Mouse (Mus musculus) stomach, postnatal 0 days (tissue): Measurements from ENCODE around the gene Ttf2. TPM values are rescaled to one million over a fixed set of nuclear protein-coding genes. Genes with fewer than 3 reads are reported as not detected.

Source experiments
- ATAC-seq: fragments of 200-750 bp; cut with Nextera tagmentation; 2 replicates; pipeline ENCODE4 v1.8.0; 2017; ENCODE audit not compliant: low FRiP score, low TSS enrichment
- DNase-seq: peaks from one replicate; pipeline ENCODE4 v3.0.0-alpha.2; 2016; ENCODE audit warnings: low spot score
- H3K27ac ChIP-seq: fragments of 300-500 bp; sonication (generic); replicated peaks from 2 replicates; pipeline ENCODE4 v1.5.1; 2014; ENCODE audit warnings: mild to moderate bottlenecking, control low read depth
- H3K27me3 ChIP-seq: fragments of 300-500 bp; sonication (generic); 2 replicates; pipeline ENCODE4 v1.6.1; 2014; ENCODE audit warnings: low read length; ENCODE audit not compliant: control insufficient read depth, insufficient read depth
- H3K36me3 ChIP-seq: fragments of 300-500 bp; sonication (generic); 2 replicates; pipeline ENCODE4 v1.6.1; 2014; ENCODE audit warnings: low read length, mixed read lengths; ENCODE audit not compliant: control insufficient read depth, insufficient read depth
- H3K4me1 ChIP-seq: fragments of 300-500 bp; sonication (generic); replicated peaks from 2 replicates; pipeline ENCODE4 v1.6.1; 2014; ENCODE audit warnings: antibody characterized with exemption; ENCODE audit not compliant: control insufficient read depth, insufficient read depth
- H3K4me2 ChIP-seq: fragments of 300-500 bp; sonication (generic); replicated peaks from 2 replicates; pipeline ENCODE4 v1.6.1; 2014; ENCODE audit warnings: low read depth, mild to moderate bottlenecking, control low read depth, moderate library complexity
- H3K4me3 ChIP-seq: fragments of 300-500 bp; sonication (generic); 2 replicates; pipeline ENCODE4 v1.5.1; 2014; ENCODE audit warnings: low read depth, low read length, control low read depth
- H3K9ac ChIP-seq: fragments of 300-500 bp; sonication (generic); 2 replicates; pipeline ENCODE4 v1.6.1; 2014; ENCODE audit warnings: mild to moderate bottlenecking, low read length, control low read depth, mixed read lengths
- H3K9me3 ChIP-seq: fragments of 300-500 bp; sonication (generic); 2 replicates; pipeline ENCODE4 v1.6.1; 2016; ENCODE audit warnings: low read length; ENCODE audit not compliant: control insufficient read depth
- CTCF ChIP-seq: IDR thresholded peaks from 2 replicates; pipeline ENCODE4 v1.5.1; 2016; ENCODE audit warnings: antibody characterized with exemption, low read depth, mild to moderate bottlenecking, moderate library complexity
- EP300 ChIP-seq: optimal IDR thresholded peaks from 2 replicates; pipeline ENCODE3; 2016; ENCODE audit warnings: antibody characterized with exemption
- WGBS: fragments of 180-500 bp; shearing (Covaris S2); extraction: QIAGEN DNeasy Blood & Tissue Kit; methylation state at CpG from one replicate; pipeline ENCODE4 v1.1.7; 2014; 5-methylcytosine and 5-hydroxymethylcytosine counted together
- polyA plus RNA-seq: library from polyadenylated mRNA; unstranded; fragments of >200 nt; fragmentation: Nextera tagmentation; extraction: Ambion mirVana; gene quantifications from 2 replicates; pipeline ENCODE4 v1.2.1, GENCODE M21; 2015

The Ttf2 gene
- polyA plus RNA-seq, 1 experiment from 2014 or later: 4.1 TPM

DNA sequence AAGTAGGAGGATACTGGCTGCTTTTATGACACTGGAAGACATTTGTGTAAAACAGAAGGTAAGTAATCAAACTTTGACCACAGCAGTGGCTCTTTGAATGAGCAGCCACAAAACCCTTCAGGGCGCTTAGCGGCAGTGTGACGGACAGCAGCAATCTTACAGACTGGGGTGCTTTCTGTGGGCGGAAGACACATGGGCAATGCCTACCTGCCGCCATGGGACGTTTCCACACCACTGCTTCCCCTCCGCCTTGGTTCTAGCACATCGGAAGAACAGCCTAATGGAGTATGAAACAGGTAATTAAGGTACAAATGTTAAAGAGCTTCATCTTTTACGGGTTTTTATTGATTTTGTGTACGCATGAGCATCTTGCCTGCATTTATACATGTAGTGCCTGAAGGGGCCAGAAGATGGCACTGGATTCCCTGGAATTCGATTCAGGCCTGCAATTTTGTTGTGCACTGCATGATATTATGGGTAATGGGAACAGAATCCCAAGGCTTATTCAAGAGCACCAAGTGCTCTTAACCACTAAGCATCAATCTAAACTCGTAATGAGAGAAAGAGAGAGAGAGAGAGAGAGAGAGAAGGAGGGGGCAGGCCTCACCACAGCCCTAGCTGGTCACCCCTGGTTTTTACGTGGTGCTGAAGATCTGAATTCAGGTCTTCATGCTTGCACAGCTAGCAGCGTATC is 5.5 kb downstream of the Ttf2 start:
- 79% methylated on average over 14 of the region's 14 CpGs for WGBS
- ATAC-seq (no peak), DNase-seq (peak; percentile 45)
- Histone ChIP-seq H3K4me3 (no peak overlapping the region), H3K4me1 (no peaks in the 10 kb centered on the region), H3K27ac (no peak overlapping the region), H3K4me2 (no peak overlapping the region), H3K9ac (no peak overlapping the region), H3K27me3 (no peaks in the 10 kb centered on the region), H3K36me3 (peaks cover 12% of the 10 kb centered on the region; the same call in 1 of the 2 replicates), H3K9me3 (no peaks in the 10 kb centered on the region)
- TF ChIP-seq EP300 (no peak), CTCF (peak; percentile 83)

DNA sequence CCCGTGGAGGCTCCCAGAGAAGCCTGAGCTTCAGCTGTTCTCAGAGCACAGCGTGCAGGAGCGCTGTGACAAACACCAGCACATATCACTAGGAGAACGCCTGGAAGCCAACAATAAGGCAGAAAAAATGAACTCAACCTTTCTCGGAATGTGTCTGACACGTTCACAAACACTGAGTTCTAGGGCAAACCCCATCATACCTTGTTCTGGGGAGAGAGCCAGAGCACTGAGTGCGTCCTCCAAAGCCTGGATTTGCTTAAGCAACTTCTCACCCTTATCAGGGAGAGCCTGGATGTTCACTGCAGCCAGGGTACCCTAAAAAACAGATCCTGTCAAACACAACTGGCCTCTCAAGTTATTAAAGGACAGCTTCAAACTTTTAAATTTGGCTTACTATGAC is 8.0 kb downstream of the Ttf2 start:
- Histone ChIP-seq H3K9me3 (no peaks in the 10 kb centered on the region), H3K9ac (no peak overlapping the region), H3K27me3 (no peaks in the 10 kb centered on the region), H3K4me2 (no peak overlapping the region), H3K4me1 (no peaks in the 10 kb centered on the region), H3K36me3 (peaks cover 14% of the 10 kb centered on the region; the same call in 1 of the 2 replicates), H3K27ac (peak overlapping the region; percentile 40; the same call in 1 of the 2 replicates), H3K4me3 (no peak overlapping the region)
- TF ChIP-seq CTCF: no peak
- no peak for TF ChIP-seq EP300
- ATAC-seq: no peak
- WGBS: 73% methylated on average over 7 of the region's 7 CpGs
- no peak for DNase-seq

DNA sequence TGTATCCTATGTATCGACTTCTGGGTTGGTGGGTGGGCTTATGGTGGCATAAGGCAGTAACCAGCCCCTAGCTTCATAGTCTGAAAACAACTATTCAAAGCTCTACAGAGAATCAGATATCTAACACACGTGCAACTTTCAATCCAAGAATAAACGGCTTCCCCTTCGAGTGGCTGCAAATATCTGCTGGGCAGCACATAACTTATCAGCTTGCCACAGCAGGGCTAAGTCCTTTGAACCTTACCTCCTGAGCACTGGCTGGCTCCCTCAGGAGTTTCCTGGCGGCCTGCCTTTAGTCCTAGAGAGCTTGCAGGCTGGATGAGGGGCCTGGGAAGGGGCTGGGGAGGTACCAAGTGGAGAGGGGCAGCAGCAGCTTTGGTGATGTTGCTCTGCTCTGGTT is 8.5 kb downstream of the Ttf2 start:
- WGBS: 64% methylated on average over 5 of the region's 5 CpGs
- no peak overlapping the region for H3K4me2 ChIP-seq
- H3K36me3 ChIP-seq: peaks cover 14% of the 10 kb centered on the region; the same call in 1 of the 2 replicates
- TF ChIP-seq EP300 (no peak), CTCF (no peak)
- H3K9ac ChIP-seq: no peak overlapping the region
- no peaks in the 10 kb centered on the region for H3K4me1 ChIP-seq
- no peak for ATAC-seq
- DNase-seq: no peak
- H3K4me3 ChIP-seq: no peak overlapping the region
- H3K9me3 ChIP-seq: no peaks in the 10 kb centered on the region
- H3K27ac ChIP-seq: peak overlapping the region; percentile 40; the same call in 1 of the 2 replicates
- no peaks in the 10 kb centered on the region for H3K27me3 ChIP-seq

DNA sequence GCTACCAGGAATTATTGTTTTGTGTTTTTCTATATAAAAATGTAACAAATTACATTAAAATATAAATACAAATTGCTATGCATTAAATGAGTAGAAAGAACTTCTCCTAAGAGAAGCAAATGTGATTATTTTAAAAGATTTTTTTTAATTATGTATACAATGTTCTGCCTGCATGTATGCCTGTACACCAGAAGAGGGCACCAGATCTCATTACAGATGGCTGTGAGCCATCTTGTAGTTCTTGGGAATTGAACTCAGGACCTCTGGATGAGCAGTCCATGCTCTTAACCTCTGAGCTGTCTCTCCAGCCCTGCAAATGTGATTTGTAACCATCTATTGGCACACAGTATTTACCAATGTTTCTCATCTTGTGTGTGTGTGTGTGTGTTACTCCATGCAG is 14.8 kb downstream of the Ttf2 start:
- Histone ChIP-seq H3K27ac (no peak overlapping the region), H3K4me1 (no peaks in the 10 kb centered on the region), H3K27me3 (no peaks in the 10 kb centered on the region), H3K4me3 (no peak overlapping the region), H3K9ac (no peak overlapping the region), H3K36me3 (peaks cover 10% of the 10 kb centered on the region; the same call in 1 of the 2 replicates), H3K9me3 (no peaks in the 10 kb centered on the region), H3K4me2 (no peak overlapping the region)
- TF ChIP-seq EP300 (no peak), CTCF (peak; percentile 57)
- ATAC-seq: no peak
- DNase-seq: no peak

DNA sequence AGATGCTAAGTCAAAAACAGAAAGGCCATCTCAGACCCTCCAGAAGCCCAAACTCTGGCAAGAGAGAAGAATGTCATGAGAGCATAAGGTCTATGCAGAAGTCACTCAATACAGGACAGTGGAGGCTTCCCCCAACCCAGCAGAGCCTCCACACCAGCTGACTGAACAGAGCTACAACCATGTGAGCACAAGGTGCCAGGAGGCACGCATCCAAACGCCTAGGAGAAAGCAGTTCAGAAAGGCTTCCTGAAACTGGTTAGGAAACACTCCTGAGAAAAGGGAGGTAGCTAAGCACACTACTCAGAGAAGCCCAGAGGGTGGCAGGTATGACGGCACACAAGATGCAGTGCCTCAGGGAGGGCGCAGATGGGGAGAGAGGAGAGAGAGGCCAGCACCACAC is 17.9 kb downstream of the Ttf2 start:
- no peak overlapping the region for H3K27ac ChIP-seq
- H3K9ac ChIP-seq: no peak overlapping the region
- no peak for DNase-seq
- no peak for ATAC-seq
- peaks cover 16% of the 10 kb centered on the region for H3K36me3 ChIP-seq
- TF ChIP-seq CTCF: no peak
- TF ChIP-seq EP300: no peak
- H3K4me2 ChIP-seq: no peak overlapping the region
- H3K4me3 ChIP-seq: no peak overlapping the region
- WGBS: 87% methylated on average over 4 of the region's 4 CpGs
- no peaks in the 10 kb centered on the region for H3K27me3 ChIP-seq
- H3K9me3 ChIP-seq: no peaks in the 10 kb centered on the region
- no peaks in the 10 kb centered on the region for H3K4me1 ChIP-seq

DNA sequence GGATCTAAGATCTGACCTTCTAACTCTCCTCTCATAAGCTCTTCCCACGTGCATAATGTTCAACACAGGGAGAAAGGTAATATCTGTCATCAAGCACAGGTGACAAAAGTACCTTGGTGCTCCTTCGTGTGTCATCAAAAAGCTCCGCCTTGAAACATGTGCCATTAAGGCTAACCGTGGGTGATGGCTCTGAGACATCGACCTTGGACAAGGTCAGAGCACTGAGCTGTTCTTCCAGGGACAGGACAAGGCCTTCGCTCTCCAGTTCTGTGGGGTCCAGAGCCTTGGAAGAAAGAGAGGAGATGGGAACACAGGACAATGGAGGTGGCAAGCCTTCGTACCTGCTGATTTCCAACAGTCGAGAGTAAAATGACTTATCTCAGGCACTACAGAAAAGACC is 22.2 kb downstream of the Ttf2 start:
- Histone ChIP-seq H3K4me3 (no peak overlapping the region), H3K27me3 (no peaks in the 10 kb centered on the region), H3K36me3 (peaks cover 29% of the 10 kb centered on the region), H3K9me3 (no peaks in the 10 kb centered on the region), H3K4me2 (no peak overlapping the region), H3K4me1 (no peaks in the 10 kb centered on the region), H3K27ac (no peak overlapping the region), H3K9ac (no peak overlapping the region)
- TF ChIP-seq CTCF: no peak
- TF ChIP-seq EP300: no peak
- DNase-seq: no peak
- ATAC-seq: no peak
- WGBS: 93% methylated on average over 8 of the region's 8 CpGs
